Mouse (Mus musculus) G1E (cell line): Measurements from ENCODE around the gene Erg.

Source experiments
- CTCF ChIP-seq: IDR thresholded peaks from 2 replicates; pipeline ENCODE4 v1.5.1; 2012; ENCODE audit warnings: low read depth, low read length, inconsistent platforms, mixed read lengths
- TAL1 ChIP-seq: conservative IDR thresholded peaks from 2 replicates; pipeline ENCODE4 v1.6.1; 2012; ENCODE audit warnings: low read depth, low read length, inconsistent platforms, mixed read lengths

GRCm38 (mm10) chr16:95405496-95405895, 180.9 kb downstream of the Erg start:
- no peak for TF ChIP-seq CTCF
- no peak for TF ChIP-seq TAL1
